Mouse (Mus musculus) brain, embryonic 18.5 days (tissue): ENCODE results near the gene BC052040.

Experiments
- DNase-seq: peaks from one replicate; pipeline ENCODE4 v3.0.0-alpha.2; 2012; ENCODE audit warnings: low read depth, low spot score

The BC052040 gene

DNA sequence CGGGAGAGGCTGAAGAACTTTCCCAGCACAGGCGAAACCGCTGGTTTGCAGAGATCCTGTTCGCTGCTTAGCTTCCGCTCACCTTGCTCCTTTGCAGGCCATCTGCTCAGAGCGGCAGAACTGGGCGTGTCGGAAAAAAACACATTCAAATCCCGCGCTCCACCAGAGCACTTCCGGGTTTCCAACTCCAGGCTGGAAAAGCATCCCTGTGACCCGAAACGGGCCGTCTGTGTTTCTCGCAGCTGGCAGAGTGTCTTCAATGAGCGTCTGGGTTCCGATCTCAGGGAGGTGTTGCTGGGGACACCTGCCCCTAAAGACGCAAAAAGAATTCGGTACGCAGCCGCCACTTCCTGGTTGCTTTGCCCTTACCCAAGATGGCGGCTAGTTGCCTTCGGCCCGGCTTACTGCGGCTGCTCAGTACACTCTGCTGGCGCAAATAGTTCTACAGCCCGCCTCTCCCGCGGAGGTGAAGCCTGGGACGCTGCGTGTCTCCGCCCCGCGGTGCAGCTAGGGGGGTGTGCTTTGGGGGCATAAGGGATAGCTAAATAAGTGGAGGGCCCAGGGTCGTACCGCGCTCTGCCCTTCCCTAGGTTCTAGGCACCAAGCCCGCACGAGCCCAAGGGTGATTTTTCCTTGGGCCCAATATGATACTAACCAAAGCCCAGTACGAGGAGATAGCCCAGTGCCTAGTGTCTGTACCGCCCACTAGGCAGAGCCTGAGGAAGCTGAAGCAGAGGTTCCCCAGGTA is at the start of gene BC052040:
BC052040 (plus strand) TSS at position 476 of the 748 bp plus-strand sequence.
- peak; percentile 76 for DNase-seq

DNA sequence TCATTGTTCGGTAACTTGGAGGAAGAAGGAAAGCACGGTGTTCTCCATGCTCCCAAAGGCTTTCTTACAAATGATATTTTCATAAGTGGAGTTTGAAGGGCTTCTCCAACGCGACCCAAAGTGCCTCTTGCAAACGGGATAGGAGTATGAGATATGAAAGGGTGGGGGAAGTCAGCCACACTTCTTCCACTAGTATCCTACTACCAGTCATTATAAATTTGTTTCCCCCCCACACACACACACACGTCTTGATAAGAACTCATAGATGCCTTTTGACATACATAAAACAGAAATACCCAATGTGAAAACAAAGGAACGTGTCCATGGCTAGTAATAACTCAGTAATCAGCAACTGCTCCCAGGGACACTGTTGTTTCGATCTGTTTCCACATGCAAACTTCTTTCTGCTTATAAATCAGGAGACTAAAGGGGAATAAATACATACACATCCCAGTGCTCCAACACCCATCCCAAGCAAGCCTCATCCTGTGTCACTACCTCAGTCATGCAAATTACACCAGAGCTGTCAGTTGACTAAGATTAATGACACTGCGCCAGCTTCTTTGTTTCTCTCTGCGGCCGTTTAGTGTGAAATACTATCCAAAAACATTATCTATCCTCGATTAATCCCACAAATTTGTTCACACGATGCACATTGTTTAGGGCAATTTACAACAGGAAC is 43.4 kb upstream of the BC052040 start:
- DNase-seq = no peak

DNA sequence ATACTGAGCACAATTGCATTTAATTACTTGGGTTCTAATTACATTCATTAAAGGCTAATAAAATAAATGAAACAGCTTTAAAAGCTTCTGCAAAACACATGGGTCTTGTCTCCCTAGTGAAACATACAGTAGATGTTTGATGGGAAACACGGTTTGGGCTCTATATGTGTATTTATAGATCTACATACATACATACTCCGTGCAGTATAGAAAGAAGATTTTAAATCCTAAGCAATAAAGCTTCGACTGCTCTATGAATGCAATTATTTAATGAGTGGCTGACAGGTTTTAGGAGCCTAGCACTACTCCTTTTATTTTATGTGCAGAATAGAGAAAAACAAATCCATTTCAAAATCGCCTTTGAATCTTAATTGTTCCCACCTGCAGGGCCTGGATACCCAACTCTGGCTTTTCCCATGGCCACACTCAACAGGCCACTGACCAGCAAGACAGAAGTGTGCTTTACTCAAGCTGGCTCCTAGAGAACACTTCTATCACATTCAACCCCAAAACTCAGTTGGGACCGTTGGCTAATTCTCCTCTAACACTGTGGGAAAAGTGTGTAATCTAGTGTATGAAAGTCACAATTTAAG is 42.7 kb upstream of the BC052040 start:
- DNase-seq = no peak

DNA sequence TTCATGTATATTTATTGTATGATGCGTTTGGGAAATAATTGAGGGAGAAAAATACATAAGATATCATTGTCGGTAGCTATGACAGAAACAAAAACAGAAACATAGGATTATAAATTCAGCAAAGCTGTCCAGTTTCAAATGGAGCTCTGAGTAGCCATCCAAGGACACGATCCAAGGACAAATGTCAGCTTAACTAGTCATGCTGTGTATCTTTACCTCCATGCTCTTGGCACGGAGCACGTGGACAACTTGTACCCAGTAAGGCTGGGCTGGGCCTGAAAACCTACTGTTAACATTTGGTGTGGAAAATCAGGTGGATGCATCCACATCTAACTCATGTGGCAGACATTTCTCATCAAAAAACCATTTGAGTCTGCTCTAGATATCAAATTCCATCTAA is 41.8 kb upstream of the BC052040 start:
- DNase-seq = no peak

GRCm38 (mm10) chr2:115542401-115543123 is 39.0 kb upstream of the BC052040 start:
- no peak for DNase-seq

DNA sequence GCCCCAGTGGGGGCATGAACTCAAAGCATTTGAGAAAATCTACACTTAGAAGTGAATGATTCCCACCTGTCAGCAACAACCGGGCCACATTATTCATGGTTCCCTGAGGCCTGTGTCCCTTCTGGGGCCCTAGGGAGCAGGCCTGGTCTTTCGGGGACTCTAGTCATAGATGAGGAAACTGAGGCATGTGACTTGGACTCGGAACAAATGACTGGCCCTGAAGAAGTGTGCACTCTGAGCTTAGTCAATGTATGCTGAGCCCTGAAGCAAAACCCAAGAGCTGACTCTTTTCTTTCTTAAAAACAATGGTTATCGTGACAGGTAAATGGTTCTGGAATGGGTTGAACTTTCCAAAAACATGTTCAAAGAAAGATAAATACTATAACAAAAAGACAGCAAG is 38.3 kb upstream of the BC052040 start:
- no peak for DNase-seq

DNA sequence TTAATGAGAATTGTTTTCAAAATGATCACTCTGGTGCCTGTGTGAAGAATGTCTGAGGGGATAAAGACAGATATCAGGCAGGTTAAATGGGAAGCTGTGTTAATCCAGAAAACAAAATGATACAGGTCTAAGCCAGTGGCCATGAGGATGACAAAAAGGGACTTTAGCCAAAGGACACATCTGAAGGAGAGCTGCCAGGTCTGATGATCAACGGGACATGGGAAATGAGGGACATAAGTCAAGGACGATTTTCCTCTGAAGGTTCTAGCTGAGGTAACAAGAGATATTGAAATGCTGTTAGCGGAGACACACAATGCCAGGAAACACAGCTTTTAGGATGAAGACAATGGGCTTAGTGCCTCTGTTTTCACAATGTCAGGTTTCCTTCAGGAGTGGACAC is 29.6 kb upstream of the BC052040 start:
- no peak for DNase-seq

DNA sequence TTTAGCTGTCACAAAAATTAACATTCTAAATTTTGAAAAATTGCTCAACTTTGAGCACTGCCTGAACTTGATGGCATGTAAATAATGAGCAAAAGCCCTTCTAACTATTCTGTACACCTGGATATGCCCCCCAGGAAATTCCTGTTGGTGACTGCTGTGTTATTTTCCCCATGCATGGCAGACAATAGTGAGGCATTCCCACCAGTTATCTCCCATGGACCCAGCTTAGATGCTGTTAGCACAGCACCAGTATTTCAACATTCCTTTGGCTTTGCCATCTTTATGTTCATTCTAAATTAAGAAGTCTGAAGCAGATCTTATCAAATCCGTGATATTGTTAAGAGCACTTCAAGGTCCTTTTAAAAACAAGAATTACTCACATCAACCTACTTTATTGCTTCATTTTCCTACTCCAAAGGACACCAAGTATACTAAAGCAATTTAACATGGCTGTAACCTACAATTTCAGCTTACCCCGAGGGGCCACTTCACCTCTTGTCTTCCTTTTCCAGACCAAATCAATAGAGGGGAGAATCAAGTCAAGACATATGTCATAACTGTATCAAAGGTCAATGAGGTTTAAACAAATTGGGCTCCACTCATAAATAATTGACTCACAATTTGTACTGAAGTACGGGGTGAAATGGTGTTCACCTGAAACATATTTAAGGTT is 19.2 kb upstream of the BC052040 start:
- DNase-seq = no peak

DNA sequence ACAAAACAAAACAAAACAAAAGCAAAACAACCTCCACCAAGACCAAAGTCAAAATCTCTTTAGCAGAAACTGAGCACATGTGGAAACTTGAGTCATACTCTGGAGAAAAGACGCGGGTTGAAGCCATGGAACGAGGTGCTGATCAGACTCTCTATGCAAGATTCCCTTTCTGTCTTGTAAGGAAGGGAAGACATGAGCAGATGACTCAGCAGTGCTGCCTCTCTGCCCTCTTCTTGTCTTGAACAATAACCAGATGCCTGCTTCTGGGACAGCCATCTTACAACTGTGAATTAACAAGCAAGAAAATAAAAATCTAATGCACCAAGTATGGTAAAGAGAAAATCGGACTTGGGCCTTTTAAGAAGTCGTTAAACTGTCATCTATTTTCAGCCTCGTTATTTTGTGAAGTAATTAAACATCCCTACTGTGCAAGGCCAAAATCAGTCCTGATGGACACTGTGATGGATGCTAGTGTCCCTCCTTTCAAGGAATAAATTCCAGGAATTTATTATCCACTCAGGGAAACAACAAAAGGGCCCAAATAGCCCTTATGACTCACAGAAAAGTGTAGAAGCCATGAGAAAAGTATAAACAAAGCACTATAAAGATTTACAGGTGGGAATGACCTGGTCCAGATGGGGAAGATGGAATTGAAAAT is 18.0 kb upstream of the BC052040 start:
- DNase-seq = no peak

DNA sequence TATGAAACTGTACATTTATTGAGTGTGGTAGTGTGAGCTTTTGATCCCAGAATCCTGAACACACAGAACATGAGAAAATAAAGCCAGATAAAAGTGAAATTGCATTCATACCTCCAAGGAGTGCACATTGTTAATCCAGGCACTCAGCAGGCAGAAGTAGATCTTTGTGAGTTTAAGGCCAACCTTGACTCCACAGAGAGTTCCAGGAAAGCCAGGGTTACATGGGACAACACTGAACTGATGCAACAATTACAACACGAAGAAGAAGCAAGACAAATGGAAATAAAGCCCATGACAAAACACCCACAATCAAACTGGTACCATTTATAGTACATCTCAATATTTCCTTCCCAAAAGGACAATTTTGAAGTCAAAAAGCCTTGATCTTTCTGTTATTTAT is 9.5 kb upstream of the BC052040 start:
- no peak for DNase-seq

GRCm38 (mm10) chr2:115574802-115575201 is 6.7 kb upstream of the BC052040 start:
- no peak for DNase-seq

DNA sequence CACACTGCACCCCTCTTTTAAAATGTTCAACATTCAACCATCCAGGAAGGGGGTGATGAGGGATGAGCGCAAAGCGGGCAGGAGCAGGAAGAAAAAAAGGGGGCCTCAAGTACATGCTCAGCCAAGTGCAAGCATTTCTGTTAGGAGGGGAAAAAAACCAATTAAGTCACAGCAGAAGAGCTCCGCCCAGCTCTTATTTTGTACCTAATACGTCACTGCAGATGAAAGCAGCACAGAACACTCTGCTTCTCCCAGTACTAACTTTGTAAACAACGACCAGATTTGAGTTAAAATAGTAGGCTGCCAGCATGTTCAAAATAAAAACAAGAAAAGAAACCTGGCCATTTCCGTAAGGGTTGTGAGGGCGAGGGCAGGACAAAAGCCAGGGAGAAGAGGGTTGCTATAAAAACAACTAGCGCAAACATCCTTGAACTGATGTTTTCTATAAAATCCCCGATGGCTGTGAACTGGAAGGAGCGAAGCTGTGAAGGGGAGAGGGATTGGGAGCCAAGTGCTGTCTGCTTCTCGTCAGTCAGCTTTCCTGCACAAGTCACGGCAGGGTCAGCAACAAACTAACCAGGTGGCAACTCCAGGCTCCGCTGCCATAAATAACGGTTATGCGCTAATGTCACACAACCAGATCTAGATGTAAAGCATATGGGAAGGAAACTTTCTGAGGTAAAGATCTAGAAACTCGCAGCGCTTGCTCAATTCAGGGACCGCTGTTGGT is 2.2 kb upstream of the BC052040 start:
- DNase-seq = no peak

DNA sequence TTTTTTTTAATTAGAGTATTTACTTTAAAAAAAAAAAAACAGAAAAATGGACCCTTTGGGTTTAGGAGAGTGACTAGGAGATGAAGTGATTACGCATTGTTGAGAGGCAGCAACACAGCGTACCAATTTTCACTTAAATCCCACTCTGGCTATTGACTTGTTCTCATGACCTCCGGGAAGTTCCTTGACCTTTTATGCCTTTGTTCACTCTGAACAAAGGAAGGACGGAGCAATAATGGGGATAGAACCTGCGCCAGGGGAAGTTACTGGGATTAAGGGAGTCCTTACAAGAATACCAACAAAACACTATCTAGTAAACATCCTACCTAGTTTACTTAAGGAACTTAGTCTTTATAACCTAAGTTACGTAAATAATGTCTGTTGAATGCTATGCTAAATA is 1.5 kb upstream of the BC052040 start:
- no peak for DNase-seq

GRCm38 (mm10) chr2:115581989-115582608 is 583 bp downstream of the BC052040 start:
- DNase-seq = no peak

- no peak for DNase-seq
These were observed 2.3 kb downstream of the BC052040 start for GRCm38 (mm10) chr2:115583776-115584175.

DNA sequence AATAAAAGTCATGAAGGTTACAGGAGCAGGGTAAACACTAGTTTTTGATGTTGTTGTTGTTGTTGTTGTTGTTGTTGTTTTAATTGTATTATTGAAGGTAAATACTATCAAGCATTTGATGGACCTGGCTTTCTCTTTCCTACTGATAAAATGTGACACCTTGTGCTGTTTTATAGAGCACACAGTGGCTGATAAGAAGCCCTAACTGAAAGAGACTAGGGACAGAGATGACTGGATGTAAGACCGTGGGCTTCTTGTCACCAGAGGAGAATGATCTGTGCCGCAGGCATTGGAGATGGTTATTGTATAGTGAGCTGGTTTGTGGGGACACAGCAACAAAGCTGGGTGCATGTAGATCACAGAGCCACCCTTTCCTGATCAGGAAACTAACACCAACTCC is 9.1 kb downstream of the BC052040 start:
- DNase-seq = no peak

DNA sequence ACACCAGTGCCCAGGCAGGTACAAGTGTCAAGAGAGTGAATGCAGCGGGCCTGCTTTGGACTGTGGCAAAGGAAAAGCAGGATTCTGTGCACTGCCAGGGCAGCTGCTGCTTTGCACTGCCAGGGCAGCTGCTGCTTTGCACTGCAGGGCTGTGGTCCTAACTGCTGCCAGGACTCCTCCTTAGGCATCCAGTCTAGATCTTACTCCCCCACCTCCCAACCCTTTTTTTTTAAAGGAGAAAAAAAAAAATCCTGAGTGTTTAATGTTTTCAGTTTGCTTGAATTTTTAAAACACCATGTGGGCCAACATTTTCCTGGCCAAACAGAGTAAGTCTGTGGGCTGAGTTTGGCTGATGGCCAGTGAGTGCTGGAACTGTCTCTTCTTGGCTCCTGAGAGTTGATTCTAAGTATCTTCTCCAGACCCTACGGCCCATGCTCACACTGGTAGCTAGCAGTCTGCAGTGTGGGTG is 11.2 kb downstream of the BC052040 start:
- DNase-seq = no peak

DNA sequence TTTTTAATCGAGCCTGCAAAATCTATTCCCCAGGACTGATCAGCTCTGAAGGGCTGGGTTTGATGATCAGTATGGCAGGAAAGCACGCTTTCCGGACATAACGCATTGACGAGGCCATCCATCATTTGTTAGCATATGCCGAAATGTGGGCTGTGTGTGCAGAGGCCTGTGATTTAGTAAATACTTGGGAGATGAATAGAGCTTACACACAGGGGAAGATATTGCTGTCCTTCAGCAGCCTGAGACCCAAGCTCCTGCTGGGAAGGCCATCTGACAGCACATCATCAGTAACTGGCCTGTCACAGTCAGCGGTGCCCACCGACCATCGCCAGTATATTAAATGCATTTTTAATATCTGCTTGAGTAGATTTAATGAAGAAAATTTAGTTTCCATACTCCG is 15.5 kb downstream of the BC052040 start:
- DNase-seq = no peak

DNA sequence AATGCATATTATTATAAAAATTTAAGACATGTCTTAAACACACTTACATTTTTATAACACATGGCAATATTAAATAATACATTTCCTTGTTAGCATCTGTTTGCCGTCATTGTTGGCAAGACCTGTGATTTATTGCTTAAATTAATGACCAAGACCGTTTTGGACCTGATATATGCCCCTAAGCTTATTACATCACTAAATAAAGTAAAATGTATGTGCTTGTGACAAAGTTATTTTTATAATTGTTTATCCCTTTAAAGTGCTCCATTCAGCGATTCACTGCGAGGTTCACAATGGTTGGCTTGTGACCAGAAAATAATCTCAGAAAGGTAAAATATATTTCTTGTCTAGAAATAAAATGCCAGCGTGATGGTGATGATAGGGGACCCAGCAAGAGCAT is 16.8 kb downstream of the BC052040 start:
- no peak for DNase-seq

DNA sequence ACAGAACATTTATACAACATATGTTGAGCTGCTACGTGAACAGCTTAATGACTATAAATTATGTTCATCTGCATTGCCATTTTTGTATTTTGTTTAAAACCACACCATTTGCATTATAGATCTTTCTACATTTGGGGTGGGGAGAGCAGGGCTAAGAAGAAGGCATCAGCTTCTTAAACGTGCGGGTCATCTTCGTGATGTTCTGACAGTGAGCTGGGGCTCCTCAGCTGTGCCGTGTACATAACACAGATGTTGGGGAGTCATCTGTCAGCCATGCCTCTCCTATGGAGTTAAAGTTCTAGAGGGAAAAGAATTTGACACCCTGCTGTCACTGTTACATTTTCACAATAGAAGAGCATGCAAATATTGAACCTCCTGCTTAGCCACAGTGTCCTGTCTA is 19.2 kb downstream of the BC052040 start:
- no peak for DNase-seq
